ENCODE assay signal across 7 mouse cellular contexts in genomic region chr17:36836874-36837647, GRCm38 (mm10). TPM values are rescaled to one million over a fixed set of nuclear protein-coding genes. Genes with fewer than 3 reads are reported as not detected.
A peak's percentile ranks its signal among the peaks of the same experiment; 100 is the strongest.
DNase-seq lines count a peak whose midpoint lies in the region; ATAC-seq lines count a peak whose summit lies in the region.

Gene Trim26, plus strand, starts transcription at chr17:36837134.

- ATAC-seq in embryonic facial prominence, embryonic 12.5 days (ENCODE audit: insufficient number of reproducible peaks, insufficient read depth, low FRiP score, low TSS enrichment): peak; percentile 98
- ATAC-seq in limb, embryonic 11.5 days (ENCODE audit: insufficient number of reproducible peaks, low FRiP score, low TSS enrichment, low read depth): peak; percentile 98
- peak; percentile 98 for ATAC-seq in midbrain, embryonic 14.5 days (ENCODE audit: low FRiP score, low TSS enrichment)

- peak within 1 kb of the TSS; percentile 62 for H3K4me3 ChIP-seq in embryonic facial prominence, embryonic 12.5 days
- peak within 1 kb of the TSS; percentile 64 for H3K4me3 ChIP-seq in limb, embryonic 11.5 days (ENCODE audit: low read depth, low read length)
- H3K4me3 ChIP-seq in midbrain, embryonic 14.5 days (replicated peaks; ENCODE audit: low read depth, low read length): peak within 1 kb of the TSS; percentile 80

- peaks cover 7% of the 10 kb centered on the region for H3K4me1 ChIP-seq in embryonic facial prominence, embryonic 12.5 days
- H3K4me1 ChIP-seq in limb, embryonic 11.5 days (ENCODE audit: control insufficient read depth, insufficient read depth, low read length): 0 out of 2 replicates have a peak, but pooled peaks cover 3% of the 10 kb centered on the region
- H3K4me1 ChIP-seq in midbrain, embryonic 14.5 days (ENCODE audit: control insufficient read depth, insufficient read depth, low read length): peaks cover 10% of the 10 kb centered on the region; the same call in 1 of the 2 replicates

- H3K9ac ChIP-seq in embryonic facial prominence, embryonic 12.5 days: peak within 1 kb of the TSS; percentile 75
- H3K9ac ChIP-seq in limb, embryonic 11.5 days (ENCODE audit: low read length): peak within 1 kb of the TSS; percentile 85
- H3K9ac ChIP-seq in midbrain, embryonic 14.5 days (replicated peaks; ENCODE audit: low read length): peak within 1 kb of the TSS; percentile 84

- peak within 1 kb of the TSS; percentile 60 for H3K4me2 ChIP-seq in embryonic facial prominence, embryonic 12.5 days (replicated peaks)
- peak within 1 kb of the TSS; percentile 54 for H3K4me2 ChIP-seq in limb, embryonic 11.5 days (ENCODE audit: low read depth, severe bottlenecking)
- H3K4me2 ChIP-seq in midbrain, embryonic 14.5 days (ENCODE audit: low read length): peak within 1 kb of the TSS; percentile 64

- no peaks in the 10 kb centered on the region for H3K36me3 ChIP-seq in embryonic facial prominence, embryonic 12.5 days
- H3K36me3 ChIP-seq in limb, embryonic 11.5 days (ENCODE audit: control insufficient read depth, insufficient read depth, low read length): no peaks in the 10 kb centered on the region
- 0 out of 2 replicates have a peak, but pooled peaks cover under 1% of the 10 kb centered on the region for H3K36me3 ChIP-seq in midbrain, embryonic 14.5 days (ENCODE audit: control insufficient read depth, insufficient read depth, low read length)

- H3K9me3 ChIP-seq in embryonic facial prominence, embryonic 12.5 days: no peaks in the 10 kb centered on the region
- no peaks in the 10 kb centered on the region for H3K9me3 ChIP-seq in limb, embryonic 11.5 days (ENCODE audit: control insufficient read depth, low read length)
- H3K9me3 ChIP-seq in midbrain, embryonic 14.5 days (ENCODE audit: control insufficient read depth, low read length): no peaks in the 10 kb centered on the region

- H3K27me3 ChIP-seq in embryonic facial prominence, embryonic 12.5 days: no peaks in the 10 kb centered on the region
- H3K27me3 ChIP-seq in limb, embryonic 11.5 days (ENCODE audit: control insufficient read depth, insufficient read depth, low read length): no peaks in the 10 kb centered on the region
- no peaks in the 10 kb centered on the region for H3K27me3 ChIP-seq in midbrain, embryonic 14.5 days (ENCODE audit: control insufficient read depth, insufficient read depth, low read length)

- DNase-seq in adrenal gland, postnatal 25 days: peak; percentile 94
- DNase-seq in heart, adult 11 months: peak; percentile 100
- DNase-seq in kidney, adult 18-20 months: peak; percentile 97
- peak; percentile 97 for DNase-seq in limb, embryonic 11.5 days (ENCODE audit: low spot score)
- DNase-seq in midbrain, embryonic 14.5 days: peak; percentile 98
- DNase-seq in spleen, adult 18-20 months: peak; percentile 94 to 95

- 1% methylated on average over 58 of the region's 58 CpGs for WGBS in embryonic facial prominence, embryonic 12.5 days
- under 1% methylated on average over 57 of the region's 58 CpGs for WGBS in limb, embryonic 11.5 days
- under 1% methylated on average over 58 of the region's 58 CpGs for WGBS in midbrain, embryonic 14.5 days

- H3K27ac ChIP-seq in embryonic facial prominence, embryonic 12.5 days: peak within 1 kb of the TSS; percentile 90
- peak within 1 kb of the TSS; percentile 91 for H3K27ac ChIP-seq in limb, embryonic 11.5 days (replicated peaks; ENCODE audit: low read depth, low read length)
- peak within 1 kb of the TSS; percentile 91 for H3K27ac ChIP-seq in midbrain, embryonic 14.5 days (replicated peaks; ENCODE audit: low read depth, low read length)

RNA-seq across cellular contexts. Expression of gene Trim26, which starts in this region (rescaled TPM):
- 69.2 and 77.1 TPM in 2 replicates for total RNA-seq in adrenal gland, postnatal 25 days (2021)
- 55.8 and 59.0 TPM in 2 replicates for polyA plus RNA-seq in embryonic facial prominence, embryonic 12.5 days (2016; fragmentation: Nextera tagmentation; extraction: Ambion mirVana)
- 33.5 and 40.6 TPM in 2 replicates for polyA plus RNA-seq in limb, embryonic 11.5 days (2014; fragmentation: Nextera tagmentation; extraction: Ambion mirVana)
- 31.0 and 36.5 TPM in 2 replicates for polyA plus RNA-seq in midbrain, embryonic 14.5 days (2014; fragmentation: Nextera tagmentation; extraction: Ambion mirVana)

Comparison
In these comparisons a context has a peak if more than half of its experiments do, and no peak if none do; other contexts are left out.
1. Peak in every context shown above with its lines: DNase-seq, ATAC-seq, H3K4me3 ChIP-seq and H3K27ac ChIP-seq.